Mouse (Mus musculus) heart, embryonic 13.5 days (tissue): ENCODE results near the gene Megf11. TPM values are rescaled to one million over a fixed set of nuclear protein-coding genes. Genes with fewer than 3 reads are reported as not detected.

Experiments
- ATAC-seq: fragments of 200-750 bp; cut with Nextera tagmentation; 2 replicates; pipeline ENCODE4 v1.8.0; 2017; ENCODE audit warnings: moderate TSS enrichment; ENCODE audit not compliant: insufficient number of reproducible peaks, low FRiP score, low TSS enrichment; ENCODE audit errors: extremely low read depth
- H3K27ac ChIP-seq: fragments of 300-500 bp; sonication (generic); replicated peaks from 2 replicates; pipeline ENCODE4 v1.5.1; 2015; ENCODE audit warnings: moderate library complexity, mild to moderate bottlenecking, inconsistent platforms
- H3K27me3 ChIP-seq: fragments of 300-500 bp; sonication (generic); replicated peaks from 2 replicates; pipeline ENCODE4 v1.6.1; 2015; ENCODE audit warnings: mild to moderate bottlenecking, inconsistent platforms
- H3K36me3 ChIP-seq: fragments of 300-500 bp; sonication (generic); 2 replicates; pipeline ENCODE4 v1.6.1; 2015; ENCODE audit warnings: mild to moderate bottlenecking, inconsistent platforms
- H3K4me1 ChIP-seq: fragments of 300-500 bp; sonication (generic); 2 replicates; pipeline ENCODE4 v1.6.1; 2015; ENCODE audit warnings: inconsistent platforms
- H3K4me2 ChIP-seq: fragments of 300-500 bp; sonication (generic); 2 replicates; pipeline ENCODE4 v1.6.1; 2015; ENCODE audit warnings: inconsistent platforms, mild to moderate bottlenecking, moderate library complexity
- H3K4me3 ChIP-seq: fragments of 300-500 bp; sonication (generic); 2 replicates; pipeline ENCODE4 v1.5.1; 2015; ENCODE audit warnings: moderate library complexity, mild to moderate bottlenecking, inconsistent platforms
- H3K9ac ChIP-seq: fragments of 300-500 bp; sonication (generic); 2 replicates; pipeline ENCODE4 v1.6.1; 2015; ENCODE audit warnings: inconsistent platforms, mild to moderate bottlenecking, moderate library complexity
- H3K9me3 ChIP-seq: fragments of 300-500 bp; sonication (generic); 2 replicates; pipeline ENCODE4 v1.6.1; 2016; ENCODE audit warnings: inconsistent platforms
- WGBS: fragments of 180-500 bp; shearing (Covaris S2); methylation state at CpG from one replicate; pipeline ENCODE4 v1.1.7; 2015; ENCODE audit warnings: mixed read lengths; 5-methylcytosine and 5-hydroxymethylcytosine counted together
- polyA plus RNA-seq: library from polyadenylated mRNA; unstranded; fragments of >200 nt; fragmentation: Nextera tagmentation; extraction: Ambion mirVana; gene quantifications from 2 replicates; pipeline ENCODE4 v1.2.1, GENCODE M21; 2015

Megf11 gene
- polyA plus RNA-seq, 1 experiment from 2014 or later, result 1.1 TPM

- peaks cover 9% of the 10 kb centered on the region for H3K27me3 ChIP-seq
- no peaks in the 10 kb centered on the region for H3K36me3 ChIP-seq
- H3K4me2 ChIP-seq, result no peak overlapping the region
- no peak overlapping the region for H3K9ac ChIP-seq
- 0 out of 2 replicates have a peak, but pooled peaks cover 3% of the 10 kb centered on the region for H3K4me1 ChIP-seq
- WGBS, result 82% methylated on average over 7 of the region's 7 CpGs
- H3K4me3 ChIP-seq, result no peak overlapping the region
- no peaks in the 10 kb centered on the region for H3K9me3 ChIP-seq
- H3K27ac ChIP-seq, result no peak overlapping the region
- ATAC-seq, result no peak
Measured at GRCm38 (mm10) chr9:64528061-64528460, 142.6 kb downstream of the Megf11 start.

GRCm38 (mm10) chr9:64528595-64528994 lies 143.2 kb downstream of the Megf11 start:
- H3K4me1 ChIP-seq, result peaks cover 7% of the 10 kb centered on the region; the same call in 1 of the 2 replicates
- no peak overlapping the region for H3K4me2 ChIP-seq
- 53% methylated on average over 2 of the region's 2 CpGs for WGBS
- peaks cover 7% of the 10 kb centered on the region for H3K27me3 ChIP-seq
- H3K9me3 ChIP-seq, result no peaks in the 10 kb centered on the region
- no peak for ATAC-seq
- no peak overlapping the region for H3K9ac ChIP-seq
- no peak overlapping the region for H3K27ac ChIP-seq
- H3K4me3 ChIP-seq, result no peak overlapping the region
- H3K36me3 ChIP-seq, result no peaks in the 10 kb centered on the region

GRCm38 (mm10) chr9:64531935-64532334 lies 146.5 kb downstream of the Megf11 start:
- H3K27ac ChIP-seq, result no peak overlapping the region
- peaks cover 3% of the 10 kb centered on the region for H3K27me3 ChIP-seq
- H3K9me3 ChIP-seq, result no peaks in the 10 kb centered on the region
- H3K4me3 ChIP-seq, result no peak overlapping the region
- H3K4me2 ChIP-seq, result no peak overlapping the region
- 75% methylated on average over 3 of the region's 3 CpGs for WGBS
- H3K9ac ChIP-seq, result no peak overlapping the region
- H3K4me1 ChIP-seq, result peaks cover 7% of the 10 kb centered on the region; the same call in 1 of the 2 replicates
- no peak for ATAC-seq
- no peaks in the 10 kb centered on the region for H3K36me3 ChIP-seq

GRCm38 (mm10) chr9:64532711-64533242 lies 147.4 kb downstream of the Megf11 start:
- Histone ChIP-seq H3K4me3 (no peak overlapping the region), H3K4me1 (peaks cover 7% of the 10 kb centered on the region; the same call in 1 of the 2 replicates), H3K9ac (no peak overlapping the region), H3K4me2 (no peak overlapping the region), H3K27me3 (peaks cover 9% of the 10 kb centered on the region), H3K9me3 (no peaks in the 10 kb centered on the region), H3K36me3 (no peaks in the 10 kb centered on the region), H3K27ac (no peak overlapping the region)
- 33% methylated on average over 4 of the region's 4 CpGs for WGBS
- ATAC-seq, result no peak

GRCm38 (mm10) chr9:64533488-64534119 lies 148.2 kb downstream of the Megf11 start:
- Histone ChIP-seq H3K27ac (no peak overlapping the region), H3K4me1 (peaks cover 7% of the 10 kb centered on the region; the same call in 1 of the 2 replicates), H3K4me2 (no peak overlapping the region), H3K27me3 (peaks cover 9% of the 10 kb centered on the region), H3K9me3 (no peaks in the 10 kb centered on the region), H3K36me3 (no peaks in the 10 kb centered on the region), H3K4me3 (no peak overlapping the region), H3K9ac (no peak overlapping the region)
- 20% methylated on average over 15 of the region's 15 CpGs for WGBS
- ATAC-seq, result no peak

GRCm38 (mm10) chr9:64534313-64534712 lies 148.9 kb downstream of the Megf11 start:
- H3K4me1 ChIP-seq, result peaks cover 7% of the 10 kb centered on the region; the same call in 1 of the 2 replicates
- no peak for ATAC-seq

GRCm38 (mm10) chr9:64534856-64535539 lies 149.6 kb downstream of the Megf11 start:
- ATAC-seq, result no peak
- WGBS, result 73% methylated on average over 8 of the region's 8 CpGs

More at GRCm38 (mm10) chr9:64534313-64534712, 148.9 kb downstream of the Megf11 start:
- no peak overlapping the region for H3K4me3 ChIP-seq
- no peaks in the 10 kb centered on the region for H3K9me3 ChIP-seq
- H3K4me2 ChIP-seq, result no peak overlapping the region
- 64% methylated on average over 6 of the region's 6 CpGs for WGBS
- H3K9ac ChIP-seq, result no peak overlapping the region
- peaks cover 12% of the 10 kb centered on the region for H3K27me3 ChIP-seq
- no peaks in the 10 kb centered on the region for H3K36me3 ChIP-seq
- H3K27ac ChIP-seq, result no peak overlapping the region

GRCm38 (mm10) chr9:64537821-64538220 lies 152.4 kb downstream of the Megf11 start:
- H3K9ac ChIP-seq, result no peak overlapping the region
- WGBS, result 55% methylated on average over 4 of the region's 4 CpGs
- no peaks in the 10 kb centered on the region for H3K9me3 ChIP-seq
- no peak overlapping the region for H3K27ac ChIP-seq
- no peak overlapping the region for H3K4me3 ChIP-seq
- peaks cover 6% of the 10 kb centered on the region; the same call in 1 of the 2 replicates for H3K4me1 ChIP-seq
- peaks cover 19% of the 10 kb centered on the region for H3K27me3 ChIP-seq
- H3K36me3 ChIP-seq, result no peaks in the 10 kb centered on the region
- no peak overlapping the region for H3K4me2 ChIP-seq
- no peak for ATAC-seq

More at GRCm38 (mm10) chr9:64534856-64535539, 149.6 kb downstream of the Megf11 start:
- Histone ChIP-seq H3K4me2 (no peak overlapping the region), H3K27ac (no peak overlapping the region), H3K27me3 (peaks cover 12% of the 10 kb centered on the region), H3K4me1 (peaks cover 7% of the 10 kb centered on the region; the same call in 1 of the 2 replicates), H3K4me3 (no peak overlapping the region), H3K36me3 (no peaks in the 10 kb centered on the region), H3K9ac (no peak overlapping the region), H3K9me3 (no peaks in the 10 kb centered on the region)

- ATAC-seq, result no peak
- no peak overlapping the region for H3K9ac ChIP-seq
Measured at GRCm38 (mm10) chr9:64542246-64542645, 156.8 kb downstream of the Megf11 start.

GRCm38 (mm10) chr9:64543125-64543524 lies 157.7 kb downstream of the Megf11 start:
- no peak overlapping the region for H3K27ac ChIP-seq
- peaks cover 3% of the 10 kb centered on the region; the same call in 1 of the 2 replicates for H3K4me1 ChIP-seq
- no peak overlapping the region for H3K4me3 ChIP-seq
- peaks cover 15% of the 10 kb centered on the region for H3K27me3 ChIP-seq
- no peak for ATAC-seq
- no peaks in the 10 kb centered on the region for H3K36me3 ChIP-seq
- no peak overlapping the region for H3K9ac ChIP-seq
- no peaks in the 10 kb centered on the region for H3K9me3 ChIP-seq
- H3K4me2 ChIP-seq, result no peak overlapping the region
- WGBS, result 10% methylated on average over 7 of the region's 7 CpGs

More at GRCm38 (mm10) chr9:64542246-64542645, 156.8 kb downstream of the Megf11 start:
- Histone ChIP-seq H3K4me1 (peaks cover 3% of the 10 kb centered on the region; the same call in 1 of the 2 replicates), H3K4me3 (no peak overlapping the region), H3K27ac (no peak overlapping the region), H3K4me2 (no peak overlapping the region), H3K27me3 (peaks cover 22% of the 10 kb centered on the region), H3K36me3 (no peaks in the 10 kb centered on the region), H3K9me3 (no peaks in the 10 kb centered on the region)
- 58% methylated on average over 4 of the region's 4 CpGs for WGBS

- peak overlapping the region; percentile 45 for H3K27ac ChIP-seq
- peaks cover 10% of the 10 kb centered on the region for H3K27me3 ChIP-seq
- no peak for ATAC-seq
- no peak overlapping the region for H3K9ac ChIP-seq
- no peaks in the 10 kb centered on the region for H3K36me3 ChIP-seq
- H3K9me3 ChIP-seq, result no peaks in the 10 kb centered on the region
- H3K4me1 ChIP-seq, result peaks cover 3% of the 10 kb centered on the region; the same call in 1 of the 2 replicates
- H3K4me2 ChIP-seq, result no peak overlapping the region
- H3K4me3 ChIP-seq, result no peak overlapping the region
- WGBS, result 47% methylated on average over 7 of the region's 7 CpGs
Measured at GRCm38 (mm10) chr9:64546344-64546991, 161.0 kb downstream of the Megf11 start.
